Mouse (Mus musculus): ENCODE results near the gene Grik5. TPM values are rescaled to one million over a fixed set of nuclear protein-coding genes. Genes with fewer than 3 reads are reported as not detected.
A peak's percentile ranks its signal among the peaks of the same experiment; 100 is the strongest.

Gene Grik5
- polyA plus RNA-seq, 1 experiment = 28.5 TPM

- Histone ChIP-seq H3K4me3 (replicated peaks; ENCODE audit: extremely low read depth, low read depth, low read length) (no peak overlapping the region), H3K4me1 (ENCODE audit: control insufficient read depth, insufficient read depth, low read length) (no peaks in the 10 kb centered on the region)
- no peak for TF ChIP-seq POLR2A (IDR thresholded peaks at IDR 0.05; ENCODE audit: borderline replicate concordance, extremely low read depth, low read depth, low read length)
- TF ChIP-seq CTCF (IDR thresholded peaks at IDR 0.05; ENCODE audit: insufficient read depth, low read length) = no peak
- DNase-seq = no peak
- 80% methylated on average over 5 of the region's 5 CpGs for whole genome bisulfite sequencing
Measured at GRCm38 (mm10) chr7:24983396-24983795, 88.8 kb downstream of the Grik5 start.

- TF ChIP-seq CTCF (IDR thresholded peaks at IDR 0.05; ENCODE audit: insufficient read depth, low read length) (no peak), POLR2A (IDR thresholded peaks at IDR 0.05; ENCODE audit: borderline replicate concordance, extremely low read depth, low read depth, low read length) (no peak)
- 69% methylated on average over 7 of the region's 7 CpGs for WGBS
Measured at GRCm38 (mm10) chr7:24980439-24980838, 91.7 kb downstream of the Grik5 start.

GRCm38 (mm10) chr7:24978781-24979180 is 93.4 kb downstream of the Grik5 start:
- TF ChIP-seq POLR2A (IDR thresholded peaks at IDR 0.05; ENCODE audit: borderline replicate concordance, extremely low read depth, low read depth, low read length) (no peak), CTCF (IDR thresholded peaks at IDR 0.05; ENCODE audit: insufficient read depth, low read length) (no peak)
- 74% methylated on average over 7 of the region's 7 CpGs for WGBS
- Histone ChIP-seq H3K4me1 (ENCODE audit: control insufficient read depth, insufficient read depth, low read length) (no peaks in the 10 kb centered on the region), H3K4me3 (replicated peaks; ENCODE audit: extremely low read depth, low read depth, low read length) (no peak overlapping the region)
- DNase-seq = no peak

More at GRCm38 (mm10) chr7:24980439-24980838, 91.7 kb downstream of the Grik5 start:
- Histone ChIP-seq H3K4me3 (replicated peaks; ENCODE audit: extremely low read depth, low read depth, low read length) (no peak overlapping the region), H3K4me1 (ENCODE audit: control insufficient read depth, insufficient read depth, low read length) (no peaks in the 10 kb centered on the region)
- DNase-seq = no peak

GRCm38 (mm10) chr7:24974893-24975595 is 97.1 kb downstream of the Grik5 start:
- H3K4me1 ChIP-seq (ENCODE audit: control insufficient read depth, insufficient read depth, low read length) = peaks cover 2% of the 10 kb centered on the region; the same call in 1 of the 2 replicates
- H3K4me3 ChIP-seq (replicated peaks; ENCODE audit: extremely low read depth, low read depth, low read length) = no peak overlapping the region
- TF ChIP-seq POLR2A (IDR thresholded peaks at IDR 0.05; ENCODE audit: borderline replicate concordance, extremely low read depth, low read depth, low read length) (no peak), CTCF (IDR thresholded peaks at IDR 0.05; ENCODE audit: insufficient read depth, low read length) (peak; percentile 39)
- peak; percentile 28 for DNase-seq
- WGBS = 24% methylated on average over 9 of the region's 9 CpGs

GRCm38 (mm10) chr7:24973902-24974301 is 98.2 kb downstream of the Grik5 start:
- H3K4me3 ChIP-seq (replicated peaks; ENCODE audit: extremely low read depth, low read depth, low read length) = no peak overlapping the region
- H3K4me1 ChIP-seq (ENCODE audit: control insufficient read depth, insufficient read depth, low read length) = peaks cover 2% of the 10 kb centered on the region; the same call in 1 of the 2 replicates
- no peak for DNase-seq
- TF ChIP-seq POLR2A (IDR thresholded peaks at IDR 0.05; ENCODE audit: borderline replicate concordance, extremely low read depth, low read depth, low read length) (no peak), CTCF (IDR thresholded peaks at IDR 0.05; ENCODE audit: insufficient read depth, low read length) (no peak)
- WGBS = 60% methylated on average over 5 of the region's 5 CpGs

GRCm38 (mm10) chr7:24973208-24973607 is 98.9 kb downstream of the Grik5 start:
- Histone ChIP-seq H3K4me3 (replicated peaks; ENCODE audit: extremely low read depth, low read depth, low read length) (no peak overlapping the region), H3K4me1 (ENCODE audit: control insufficient read depth, insufficient read depth, low read length) (peaks cover 2% of the 10 kb centered on the region; the same call in 1 of the 2 replicates)
- whole genome bisulfite sequencing = 80% methylated on average over 4 of the region's 4 CpGs
- TF ChIP-seq CTCF (IDR thresholded peaks at IDR 0.05; ENCODE audit: insufficient read depth, low read length) (no peak), POLR2A (IDR thresholded peaks at IDR 0.05; ENCODE audit: borderline replicate concordance, extremely low read depth, low read depth, low read length) (no peak)
- no peak for DNase-seq

GRCm38 (mm10) chr7:24971972-24972893 is 99.9 kb downstream of the Grik5 start, which contains the start of gene Rabac1:
TSS of gene Rabac1 (minus strand) at chr7:24972754.
- peak; percentile 89 for DNase-seq
- H3K4me3 ChIP-seq (replicated peaks; ENCODE audit: extremely low read depth, low read depth, low read length) = peak within 1 kb of the TSS; percentile 82
- WGBS = under 1% methylated on average over 45 of the region's 45 CpGs
- H3K4me1 ChIP-seq (ENCODE audit: control insufficient read depth, insufficient read depth, low read length) = peaks cover 2% of the 10 kb centered on the region; the same call in 1 of the 2 replicates
- TF ChIP-seq CTCF (IDR thresholded peaks at IDR 0.05; ENCODE audit: insufficient read depth, low read length) (no peak), POLR2A (IDR thresholded peaks at IDR 0.05; ENCODE audit: borderline replicate concordance, extremely low read depth, low read depth, low read length) (peak; percentile 97)

GRCm38 (mm10) chr7:24971261-24971971 is 100.7 kb downstream of the Grik5 start:
- TF ChIP-seq POLR2A (IDR thresholded peaks at IDR 0.05; ENCODE audit: borderline replicate concordance, extremely low read depth, low read depth, low read length) (no peak), CTCF (IDR thresholded peaks at IDR 0.05; ENCODE audit: insufficient read depth, low read length) (peak; percentile 76)
- H3K4me3 ChIP-seq (replicated peaks; ENCODE audit: extremely low read depth, low read depth, low read length) = peak overlapping the region; percentile 82
- peaks cover 2% of the 10 kb centered on the region; the same call in 1 of the 2 replicates for H3K4me1 ChIP-seq (ENCODE audit: control insufficient read depth, insufficient read depth, low read length)
- WGBS = 9% methylated on average over 19 of the region's 19 CpGs
- DNase-seq = no peak

- 89% methylated on average over 3 of the region's 3 CpGs for WGBS
- peaks cover 2% of the 10 kb centered on the region; the same call in 1 of the 2 replicates for H3K4me1 ChIP-seq (ENCODE audit: control insufficient read depth, insufficient read depth, low read length)
Measured at GRCm38 (mm10) chr7:24970341-24970740, 101.8 kb downstream of the Grik5 start.

More at GRCm38 (mm10) chr7:24970341-24970740, 101.8 kb downstream of the Grik5 start:
- TF ChIP-seq CTCF (IDR thresholded peaks at IDR 0.05; ENCODE audit: insufficient read depth, low read length) (no peak), POLR2A (IDR thresholded peaks at IDR 0.05; ENCODE audit: borderline replicate concordance, extremely low read depth, low read depth, low read length) (no peak)
- H3K4me3 ChIP-seq (replicated peaks; ENCODE audit: extremely low read depth, low read depth, low read length) = no peak overlapping the region
- DNase-seq = no peak

Measured in lung, adult 2 months (tissue).